Mouse (Mus musculus) thymus, adult 2 months (tissue): Measurements from ENCODE around the gene Tnfrsf12a.

Source experiments
- CTCF ChIP-seq: fragments of 200-500 bp; IDR thresholded peaks from 2 replicates; pipeline ENCODE4 v1.5.1; 2012; ENCODE audit warnings: mild to moderate bottlenecking, control low read depth, low read length, moderate library complexity, borderline replicate concordance; ENCODE audit not compliant: control insufficient read depth, poor library complexity, insufficient read depth; ENCODE audit errors: extremely low read depth
- POLR2A ChIP-seq: fragments of 200-500 bp; IDR thresholded peaks from 2 replicates; pipeline ENCODE4 v1.6.1; 2012; ENCODE audit warnings: mild to moderate bottlenecking, low read length, control low read depth, moderate library complexity; ENCODE audit not compliant: control insufficient read depth, poor library complexity, insufficient read depth; ENCODE audit errors: extremely low read depth

DNA sequence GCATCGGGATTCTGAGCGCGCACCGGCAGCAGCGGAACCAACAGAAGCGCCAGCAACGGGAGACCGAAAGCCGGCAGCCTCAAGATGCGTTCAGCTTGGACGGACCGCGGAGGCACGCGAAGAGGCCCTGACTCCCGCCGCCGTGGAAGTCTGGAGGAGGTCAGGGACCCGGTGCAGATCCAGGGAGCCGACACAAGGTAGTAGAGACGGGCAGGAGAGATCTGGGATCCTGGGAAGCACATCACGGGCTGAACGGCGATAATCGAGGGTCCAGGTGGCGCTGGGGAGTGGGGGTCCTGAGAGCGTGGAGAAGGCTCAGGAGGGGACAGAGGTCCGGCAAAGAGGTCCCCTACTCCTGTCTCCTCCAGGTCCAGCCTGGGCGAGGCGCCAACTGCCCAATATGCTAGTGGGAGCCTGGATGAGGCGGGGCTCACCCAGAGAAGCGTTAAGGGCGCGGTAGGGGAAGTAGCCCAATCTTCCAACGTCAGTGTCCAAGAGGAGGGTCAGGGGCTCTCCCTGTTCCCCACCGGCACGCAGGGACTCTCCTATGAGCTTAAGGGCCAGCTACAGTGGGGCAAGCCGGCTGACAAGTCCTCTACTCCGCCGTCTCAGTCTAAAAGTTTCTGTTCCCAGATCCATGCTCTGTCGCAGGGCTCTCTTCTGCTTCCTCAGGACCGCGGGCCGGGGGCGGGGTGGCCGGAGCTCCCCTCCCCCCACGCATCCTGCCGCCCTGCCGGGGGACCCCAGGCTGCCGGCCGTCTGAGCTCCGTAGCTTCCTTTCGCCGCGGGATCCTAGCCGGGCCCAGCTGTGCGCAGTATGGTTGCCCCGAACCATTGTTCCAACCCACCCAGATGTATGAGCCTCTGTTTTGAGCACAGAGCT, 32.4 kb downstream of the Tnfrsf12a start, which contains the start of gene Mmp25:
- TF ChIP-seq POLR2A (no peak), CTCF (no peak)
